Mouse (Mus musculus): ENCODE data around the gene Thoc5.

DNA sequence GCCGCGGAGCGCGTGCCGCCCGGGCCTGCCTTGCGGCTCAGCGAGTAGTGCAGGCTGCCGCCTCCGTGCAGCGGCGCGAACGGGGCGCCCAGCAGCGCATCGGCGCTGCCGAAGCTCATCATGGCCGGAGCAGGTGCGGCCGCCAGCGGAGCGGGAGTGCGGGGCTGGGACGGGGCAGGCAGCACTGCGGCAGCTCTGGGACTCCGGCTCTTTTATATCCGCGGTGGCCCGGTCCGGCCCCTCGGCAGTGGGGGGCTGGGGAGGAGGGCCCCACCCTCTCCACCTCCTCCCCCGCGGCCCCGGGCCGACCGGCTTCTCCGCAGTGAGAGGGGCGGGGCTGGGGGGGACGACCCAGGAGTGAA is 52.7 kb downstream of the Thoc5 start, which contains the start of gene Nefh:
- TF ChIP-seq CTCF (IDR thresholded peaks at IDR 0.05; ENCODE audit: low read depth, low read length) (no peak), POLR2A (IDR thresholded peaks at IDR 0.05; ENCODE audit: extremely low read depth, insufficient read depth, low read length) (no peak)
